Mouse (Mus musculus): ENCODE data around the gene Pdgfra. TPM values are rescaled to one million over a fixed set of nuclear protein-coding genes. Genes with fewer than 3 reads are reported as not detected.
A peak's percentile ranks its signal among the peaks of the same experiment; 100 is the strongest.

The Pdgfra gene
- 11.6 and 17.2 TPM in 2 replicates for polyA plus RNA-seq (2015; fragmentation: Nextera tagmentation; extraction: Ambion mirVana)

GRCm38 (mm10) chr5:75152021-75152425, at the start of gene Pdgfra:
Pdgfra (plus strand) TSS chr5:75152292.
- H3K27ac ChIP-seq (ENCODE audit: low read length), result peak within 1 kb of the TSS; percentile 68
- peak within 1 kb of the TSS; percentile 62 for H3K4me2 ChIP-seq (ENCODE audit: low read depth, low read length)
- peaks cover 58% of the 10 kb centered on the region for H3K27me3 ChIP-seq (ENCODE audit: control insufficient read depth, insufficient read depth, low read length)
- H3K4me1 ChIP-seq (ENCODE audit: control insufficient read depth, insufficient read depth, low read length), result peaks cover 20% of the 10 kb centered on the region
- no peaks in the 10 kb centered on the region for H3K36me3 ChIP-seq (ENCODE audit: control insufficient read depth, insufficient read depth)
- WGBS, result under 1% methylated on average over 10 of the region's 10 CpGs
- H3K9me3 ChIP-seq (replicated peaks; ENCODE audit: control insufficient read depth, low read length), result no peaks in the 10 kb centered on the region
- no peak for ATAC-seq (replicated peaks; ENCODE audit: extremely low read depth, insufficient read depth, low FRiP score)
- peak within 1 kb of the TSS; percentile 55 for H3K4me3 ChIP-seq (ENCODE audit: low read length)
- H3K9ac ChIP-seq (ENCODE audit: low read length), result peak within 1 kb of the TSS; percentile 65

- no peak overlapping the region for H3K9ac ChIP-seq (ENCODE audit: low read length)
- H3K4me3 ChIP-seq (ENCODE audit: low read length), result no peak overlapping the region
- H3K27ac ChIP-seq (ENCODE audit: low read length), result no peak overlapping the region
- H3K4me2 ChIP-seq (ENCODE audit: low read depth, low read length), result no peak overlapping the region
- no peaks in the 10 kb centered on the region for H3K36me3 ChIP-seq (ENCODE audit: control insufficient read depth, insufficient read depth)
- no peaks in the 10 kb centered on the region for H3K27me3 ChIP-seq (ENCODE audit: control insufficient read depth, insufficient read depth, low read length)
- ATAC-seq (replicated peaks; ENCODE audit: extremely low read depth, insufficient read depth, low FRiP score), result no peak
- 69% methylated on average over 3 of the region's 3 CpGs for WGBS
- H3K9me3 ChIP-seq (replicated peaks; ENCODE audit: control insufficient read depth, low read length), result peaks cover 3% of the 10 kb centered on the region
- no peaks in the 10 kb centered on the region for H3K4me1 ChIP-seq (ENCODE audit: control insufficient read depth, insufficient read depth, low read length)
Observed at GRCm38 (mm10) chr5:75106511-75106910, 45.6 kb upstream of the Pdgfra start.

- Histone ChIP-seq H3K9ac (ENCODE audit: low read length) (no peak overlapping the region), H3K9me3 (replicated peaks; ENCODE audit: control insufficient read depth, low read length) (peaks cover 6% of the 10 kb centered on the region), H3K4me3 (ENCODE audit: low read length) (no peak overlapping the region), H3K27me3 (ENCODE audit: control insufficient read depth, insufficient read depth, low read length) (no peaks in the 10 kb centered on the region), H3K27ac (ENCODE audit: low read length) (no peak overlapping the region), H3K36me3 (ENCODE audit: control insufficient read depth, insufficient read depth) (no peaks in the 10 kb centered on the region), H3K4me2 (ENCODE audit: low read depth, low read length) (no peak overlapping the region), H3K4me1 (ENCODE audit: control insufficient read depth, insufficient read depth, low read length) (no peaks in the 10 kb centered on the region)
- 43% methylated on average over 5 of the region's 5 CpGs for WGBS
- no peak for ATAC-seq (replicated peaks; ENCODE audit: extremely low read depth, insufficient read depth, low FRiP score)
Observed at GRCm38 (mm10) chr5:75109368-75109767, 42.7 kb upstream of the Pdgfra start.

GRCm38 (mm10) chr5:75111781-75112180, 40.3 kb upstream of the Pdgfra start:
- no peak overlapping the region for H3K4me2 ChIP-seq (ENCODE audit: low read depth, low read length)
- peaks cover 6% of the 10 kb centered on the region for H3K9me3 ChIP-seq (replicated peaks; ENCODE audit: control insufficient read depth, low read length)
- no peak overlapping the region for H3K4me3 ChIP-seq (ENCODE audit: low read length)
- H3K27ac ChIP-seq (ENCODE audit: low read length), result no peak overlapping the region
- 0 out of 2 replicates have a peak, but pooled peaks cover under 1% of the 10 kb centered on the region for H3K27me3 ChIP-seq (ENCODE audit: control insufficient read depth, insufficient read depth, low read length)
- H3K9ac ChIP-seq (ENCODE audit: low read length), result no peak overlapping the region
- 65% methylated on average over 5 of the region's 5 CpGs for WGBS
- no peaks in the 10 kb centered on the region for H3K4me1 ChIP-seq (ENCODE audit: control insufficient read depth, insufficient read depth, low read length)
- ATAC-seq (replicated peaks; ENCODE audit: extremely low read depth, insufficient read depth, low FRiP score), result no peak
- H3K36me3 ChIP-seq (ENCODE audit: control insufficient read depth, insufficient read depth), result no peaks in the 10 kb centered on the region

- no peak for ATAC-seq (replicated peaks; ENCODE audit: extremely low read depth, insufficient read depth, low FRiP score)
- 61% methylated on average over 7 of the region's 7 CpGs for WGBS
- Histone ChIP-seq H3K27me3 (ENCODE audit: control insufficient read depth, insufficient read depth, low read length) (0 out of 2 replicates have a peak, but pooled peaks cover 5% of the 10 kb centered on the region), H3K9me3 (replicated peaks; ENCODE audit: control insufficient read depth, low read length) (no peaks in the 10 kb centered on the region), H3K4me1 (ENCODE audit: control insufficient read depth, insufficient read depth, low read length) (no peaks in the 10 kb centered on the region), H3K4me2 (ENCODE audit: low read depth, low read length) (no peak overlapping the region), H3K9ac (ENCODE audit: low read length) (no peak overlapping the region), H3K36me3 (ENCODE audit: control insufficient read depth, insufficient read depth) (no peaks in the 10 kb centered on the region), H3K27ac (ENCODE audit: low read length) (no peak overlapping the region), H3K4me3 (ENCODE audit: low read length) (no peak overlapping the region)
Observed at GRCm38 (mm10) chr5:75118840-75119239, 33.3 kb upstream of the Pdgfra start.

- WGBS, result 43% methylated on average over 5 of the region's 5 CpGs
- Histone ChIP-seq H3K4me3 (ENCODE audit: low read length) (no peak overlapping the region), H3K27ac (ENCODE audit: low read length) (no peak overlapping the region), H3K9ac (ENCODE audit: low read length) (no peak overlapping the region), H3K36me3 (ENCODE audit: control insufficient read depth, insufficient read depth) (no peaks in the 10 kb centered on the region), H3K9me3 (replicated peaks; ENCODE audit: control insufficient read depth, low read length) (no peaks in the 10 kb centered on the region; the same call in 1 of the 2 replicates), H3K27me3 (ENCODE audit: control insufficient read depth, insufficient read depth, low read length) (0 out of 2 replicates have a peak, but pooled peaks cover 5% of the 10 kb centered on the region), H3K4me2 (ENCODE audit: low read depth, low read length) (no peak overlapping the region), H3K4me1 (ENCODE audit: control insufficient read depth, insufficient read depth, low read length) (no peaks in the 10 kb centered on the region)
- no peak for ATAC-seq (replicated peaks; ENCODE audit: extremely low read depth, insufficient read depth, low FRiP score)
Observed at GRCm38 (mm10) chr5:75121646-75122045, 30.4 kb upstream of the Pdgfra start.

- Histone ChIP-seq H3K27ac (ENCODE audit: low read length) (no peak overlapping the region), H3K9me3 (replicated peaks; ENCODE audit: control insufficient read depth, low read length) (no peaks in the 10 kb centered on the region), H3K9ac (ENCODE audit: low read length) (no peak overlapping the region), H3K4me3 (ENCODE audit: low read length) (no peak overlapping the region), H3K4me1 (ENCODE audit: control insufficient read depth, insufficient read depth, low read length) (no peaks in the 10 kb centered on the region), H3K36me3 (ENCODE audit: control insufficient read depth, insufficient read depth) (no peaks in the 10 kb centered on the region), H3K4me2 (ENCODE audit: low read depth, low read length) (no peak overlapping the region), H3K27me3 (ENCODE audit: control insufficient read depth, insufficient read depth, low read length) (peaks cover 6% of the 10 kb centered on the region)
- ATAC-seq (replicated peaks; ENCODE audit: extremely low read depth, insufficient read depth, low FRiP score), result no peak
- WGBS, result 84% methylated on average over 7 of the region's 7 CpGs
Observed at GRCm38 (mm10) chr5:75134681-75135080, 17.4 kb upstream of the Pdgfra start.

GRCm38 (mm10) chr5:75143092-75143491, 9.0 kb upstream of the Pdgfra start:
- H3K36me3 ChIP-seq (ENCODE audit: control insufficient read depth, insufficient read depth), result no peaks in the 10 kb centered on the region
- ATAC-seq (replicated peaks; ENCODE audit: extremely low read depth, insufficient read depth, low FRiP score), result no peak
- H3K27me3 ChIP-seq (ENCODE audit: control insufficient read depth, insufficient read depth, low read length), result peaks cover 41% of the 10 kb centered on the region
- no peak overlapping the region for H3K27ac ChIP-seq (ENCODE audit: low read length)
- H3K9me3 ChIP-seq (replicated peaks; ENCODE audit: control insufficient read depth, low read length), result no peaks in the 10 kb centered on the region
- WGBS, result 4% methylated on average over 14 of the region's 14 CpGs
- H3K4me1 ChIP-seq (ENCODE audit: control insufficient read depth, insufficient read depth, low read length), result peaks cover 4% of the 10 kb centered on the region
- H3K4me2 ChIP-seq (ENCODE audit: low read depth, low read length), result peak overlapping the region; percentile 89
- peak overlapping the region; percentile 52 for H3K4me3 ChIP-seq (ENCODE audit: low read length)
- peak overlapping the region; percentile 70 for H3K9ac ChIP-seq (ENCODE audit: low read length)

- ATAC-seq (replicated peaks; ENCODE audit: extremely low read depth, insufficient read depth, low FRiP score), result no peak
- Histone ChIP-seq H3K27me3 (ENCODE audit: control insufficient read depth, insufficient read depth, low read length) (peaks cover 48% of the 10 kb centered on the region), H3K9me3 (replicated peaks; ENCODE audit: control insufficient read depth, low read length) (no peaks in the 10 kb centered on the region), H3K9ac (ENCODE audit: low read length) (no peak overlapping the region), H3K4me2 (ENCODE audit: low read depth, low read length) (peak overlapping the region; percentile 37), H3K36me3 (ENCODE audit: control insufficient read depth, insufficient read depth) (no peaks in the 10 kb centered on the region), H3K4me3 (ENCODE audit: low read length) (no peak overlapping the region), H3K27ac (ENCODE audit: low read length) (no peak overlapping the region), H3K4me1 (ENCODE audit: control insufficient read depth, insufficient read depth, low read length) (peaks cover 8% of the 10 kb centered on the region)
- WGBS, result 24% methylated on average over 7 of the region's 7 CpGs
Observed at GRCm38 (mm10) chr5:75143767-75144166, 8.3 kb upstream of the Pdgfra start.
